Mouse (Mus musculus) kidney, embryonic 15.5 days (tissue): ENCODE results near the gene Mup12. TPM values are rescaled to one million over a fixed set of nuclear protein-coding genes. Genes with fewer than 3 reads are reported as not detected.
"Not testable (repeated sequence)": the region's sequence is repeated elsewhere in the genome, so short reads cannot be mapped to it uniquely, and the experiment has no call there.

Source experiments
- ATAC-seq: fragments of 200-750 bp; cut with Nextera tagmentation; replicated peaks from 2 replicates; pipeline ENCODE4 v1.8.0; 2017; ENCODE audit warnings: moderate TSS enrichment; ENCODE audit not compliant: low FRiP score
- H3K27ac ChIP-seq: fragments of 300-500 bp; sonication (generic); 2 replicates; pipeline ENCODE4 v1.5.1; 2015; ENCODE audit warnings: mild to moderate bottlenecking, inconsistent platforms
- H3K27me3 ChIP-seq: fragments of 300-500 bp; sonication (generic); 2 replicates; pipeline ENCODE4 v1.6.1; 2015; ENCODE audit warnings: inconsistent platforms
- H3K36me3 ChIP-seq: fragments of 300-500 bp; sonication (generic); 2 replicates; pipeline ENCODE4 v1.6.1; 2015; ENCODE audit warnings: inconsistent platforms
- H3K4me1 ChIP-seq: fragments of 300-500 bp; sonication (generic); 2 replicates; pipeline ENCODE4 v1.6.1; 2015; ENCODE audit warnings: inconsistent platforms
- H3K4me2 ChIP-seq: fragments of 300-500 bp; sonication (generic); 2 replicates; pipeline ENCODE4 v1.6.1; 2015; ENCODE audit warnings: moderate library complexity, mild to moderate bottlenecking, inconsistent platforms
- H3K4me3 ChIP-seq: fragments of 300-500 bp; sonication (generic); replicated peaks from 2 replicates; pipeline ENCODE4 v1.5.1; 2015; ENCODE audit warnings: mild to moderate bottlenecking, inconsistent platforms
- H3K9ac ChIP-seq: fragments of 300-500 bp; sonication (generic); 2 replicates; pipeline ENCODE4 v1.6.1; 2015; ENCODE audit warnings: mild to moderate bottlenecking, inconsistent platforms
- H3K9me3 ChIP-seq: fragments of 300-500 bp; sonication (generic); replicated peaks from 2 replicates; pipeline ENCODE4 v1.6.1; 2016; ENCODE audit warnings: inconsistent platforms
- WGBS: fragments of 180-500 bp; shearing (Covaris S2); methylation state at CpG from one replicate; pipeline ENCODE4 v1.1.7; 2015; ENCODE audit warnings: mixed read lengths; 5-methylcytosine and 5-hydroxymethylcytosine counted together
- polyA plus RNA-seq: library from polyadenylated mRNA; unstranded; fragments of >200 nt; fragmentation: Nextera tagmentation; extraction: Ambion mirVana; gene quantifications from 2 replicates; pipeline ENCODE4 v1.2.1, GENCODE M21; 2015

The Mup12 gene
- polyA plus RNA-seq = not detected in 2 replicates

GRCm38 (mm10) chr4:60741226-60741625, at the start of gene Mup12:
Gene Mup12 (minus strand): TSS chr4:60741326.
- 90% methylated on average over 3 of the region's 4 CpGs for WGBS
- H3K36me3 ChIP-seq, ATAC-seq: not testable (repeated sequence)

More at GRCm38 (mm10) chr4:60741226-60741625, at the start of gene Mup12:
- not testable (repeated sequence) for H3K4me1 ChIP-seq, H3K4me3 ChIP-seq, H3K9ac ChIP-seq, H3K27me3 ChIP-seq, H3K27ac ChIP-seq, H3K4me2 ChIP-seq, H3K9me3 ChIP-seq

Other genes starting within 250 kb of the Mup12 start
- not detected in 2 replicates for gene Mup1, start 239.4 kb downstream of the Mup12 start, polyA plus RNA-seq
- not detected in 2 replicates for gene Mup10, start 159.1 kb downstream of the Mup12 start, polyA plus RNA-seq
- not detected in 2 replicates for gene Mup11, start 78.9 kb downstream of the Mup12 start, polyA plus RNA-seq
- not detected in 2 replicates for gene Mup22, start 80.1 kb upstream of the Mup12 start, polyA plus RNA-seq